In genomic region chr3:127728851-127729512, GRCm38 (mm10) we compare ENCODE assay signal across 20 mouse cellular contexts. TPM values are rescaled to one million over a fixed set of nuclear protein-coding genes. Genes with fewer than 3 reads are reported as not detected.
A peak's percentile ranks its signal among the peaks of the same experiment; 100 is the strongest.
DNase-seq lines count a peak whose midpoint lies in the region; ATAC-seq lines count a peak whose summit lies in the region.
"Had no signal": no experiment of that assay in that cellular context is flagged by ENCODE, and none has a peak within 500 bp of the region (broad histone marks: within the 10 kb centered on the region; RNA-seq: fewer than 3 reads in every experiment).

No protein-coding gene starts in this region.

- 35% methylated on average over 17 of the region's 17 CpGs for WGBS in forebrain, embryonic 13.5 days
- 28% methylated on average over 17 of the region's 17 CpGs for WGBS in hindbrain, embryonic 16.5 days
- 30% methylated on average over 17 of the region's 17 CpGs for WGBS in neural tube, embryonic 13.5 days
- WGBS in liver, embryonic 12.5 days (ENCODE audit: insufficient replicate concordance): 76% methylated on average over 17 of the region's 17 CpGs

- H3K4me1 ChIP-seq in forebrain, embryonic 13.5 days: peaks cover 17% of the 10 kb centered on the region
- H3K4me1 ChIP-seq in hindbrain, embryonic 16.5 days (ENCODE audit: control insufficient read depth, insufficient read depth, low read depth, low read length): peaks cover 6% of the 10 kb centered on the region
- H3K4me1 ChIP-seq in neural tube, embryonic 13.5 days (replicated peaks): peaks cover 13% of the 10 kb centered on the region
- H3K4me1 ChIP-seq in liver, embryonic 12.5 days: no peaks in the 10 kb centered on the region
- H3K4me1 ChIP-seq: embryonic facial prominence, embryonic 13.5 days; heart, embryonic 12.5 days; lung, embryonic 15.5 days had no signal

- ATAC-seq in forebrain, embryonic 13.5 days: peak; percentile 28
- ATAC-seq in hindbrain, embryonic 16.5 days: peak; percentile 54; the same call in 1 of the 2 replicates
- ATAC-seq in neural tube, embryonic 13.5 days (ENCODE audit: low read depth): peak; percentile 50; the same call in 1 of the 2 replicates
- ATAC-seq in liver, embryonic 12.5 days: no peak

- H3K36me3 ChIP-seq in forebrain, embryonic 13.5 days (ENCODE audit: poor library complexity, severe bottlenecking): no peaks in the 10 kb centered on the region
- no peaks in the 10 kb centered on the region for H3K36me3 ChIP-seq in hindbrain, embryonic 16.5 days (ENCODE audit: control insufficient read depth, insufficient read depth, low read length)
- no peaks in the 10 kb centered on the region for H3K36me3 ChIP-seq in neural tube, embryonic 13.5 days
- no peaks in the 10 kb centered on the region for H3K36me3 ChIP-seq in liver, embryonic 12.5 days
- H3K36me3 ChIP-seq: embryonic facial prominence, embryonic 13.5 days; heart, embryonic 12.5 days; lung, embryonic 15.5 days had no signal

- no peak overlapping the region for H3K27ac ChIP-seq in forebrain, embryonic 13.5 days
- no peak overlapping the region for H3K27ac ChIP-seq in hindbrain, embryonic 16.5 days (ENCODE audit: low read depth, low read length)
- H3K27ac ChIP-seq in neural tube, embryonic 13.5 days (replicated peaks): 0 out of 2 replicates have a peak overlapping the region, but pooled peaks have one; percentile 10
- no peak overlapping the region for H3K27ac ChIP-seq in liver, embryonic 12.5 days
- H3K27ac ChIP-seq: embryonic facial prominence, embryonic 13.5 days; lung, embryonic 15.5 days had no signal

- peaks cover 42% of the 10 kb centered on the region for H3K27me3 ChIP-seq in forebrain, embryonic 13.5 days
- no peaks in the 10 kb centered on the region for H3K27me3 ChIP-seq in hindbrain, embryonic 16.5 days (replicated peaks; ENCODE audit: control insufficient read depth, insufficient read depth, low read length)
- peaks cover 76% of the 10 kb centered on the region for H3K27me3 ChIP-seq in neural tube, embryonic 13.5 days
- no peaks in the 10 kb centered on the region for H3K27me3 ChIP-seq in liver, embryonic 12.5 days (replicated peaks)
- H3K27me3 ChIP-seq: embryonic facial prominence, embryonic 13.5 days; heart, embryonic 12.5 days; lung, embryonic 15.5 days had no signal

- no peaks in the 10 kb centered on the region for H3K9me3 ChIP-seq in forebrain, embryonic 13.5 days (replicated peaks)
- H3K9me3 ChIP-seq in hindbrain, embryonic 16.5 days (ENCODE audit: control insufficient read depth, low read length): no peaks in the 10 kb centered on the region
- H3K9me3 ChIP-seq in neural tube, embryonic 13.5 days: no peaks in the 10 kb centered on the region
- H3K9me3 ChIP-seq in liver, embryonic 12.5 days (replicated peaks): no peaks in the 10 kb centered on the region
- H3K9me3 ChIP-seq: embryonic facial prominence, embryonic 13.5 days; heart, embryonic 12.5 days; lung, embryonic 15.5 days; megakaryocyte, embryonic 14.5 days had no signal

- DNase-seq in embryo, embryonic 9.5 days (ENCODE audit: extremely low spot score): peak; percentile 25
- no peak for DNase-seq in embryo, embryonic 11 days
- no peak for DNase-seq in right cerebral cortex, postnatal 36 days (ENCODE audit: low spot score in 2 of 2)
- no peak for DNase-seq in right cerebral cortex, adult 18-20 months
- DNase-seq: adrenal gland, postnatal 25 days; cerebellum, postnatal 25 days; gastrocnemius, postnatal 36 days; kidney, adult 18-20 months; kidney, postnatal 36 days; left cerebral cortex, postnatal 4 days; right cerebral cortex, postnatal 25 days had no signal

- H3K9ac ChIP-seq in forebrain, embryonic 13.5 days: no peak overlapping the region
- H3K9ac ChIP-seq in hindbrain, embryonic 16.5 days (ENCODE audit: low read depth, low read length): no peak overlapping the region
- no peak overlapping the region for H3K9ac ChIP-seq in neural tube, embryonic 13.5 days
- H3K9ac ChIP-seq in liver, embryonic 12.5 days: no peak overlapping the region
- H3K9ac ChIP-seq: embryonic facial prominence, embryonic 13.5 days; heart, embryonic 12.5 days; lung, embryonic 15.5 days had no signal

- H3K4me3 ChIP-seq in forebrain, embryonic 13.5 days: no peak overlapping the region
- no peak overlapping the region for H3K4me3 ChIP-seq in hindbrain, embryonic 16.5 days (ENCODE audit: low read length)
- no peak overlapping the region for H3K4me3 ChIP-seq in neural tube, embryonic 13.5 days
- H3K4me3 ChIP-seq in liver, embryonic 12.5 days: no peak overlapping the region
- H3K4me3 ChIP-seq: embryonic facial prominence, embryonic 13.5 days; heart, embryonic 12.5 days; lung, embryonic 15.5 days; megakaryocyte, embryonic 14.5 days had no signal

- H3K4me2 ChIP-seq in forebrain, embryonic 13.5 days: no peak overlapping the region
- peak overlapping the region; percentile 37 for H3K4me2 ChIP-seq in hindbrain, embryonic 16.5 days (ENCODE audit: low read length)
- H3K4me2 ChIP-seq in neural tube, embryonic 13.5 days: peak overlapping the region; percentile 36
- no peak overlapping the region for H3K4me2 ChIP-seq in liver, embryonic 12.5 days
- H3K4me2 ChIP-seq: embryonic facial prominence, embryonic 13.5 days; heart, embryonic 12.5 days; liver, embryonic 11.5 days; lung, embryonic 15.5 days had no signal

RNA-seq across cellular contexts. Expression of gene Alpk1, which starts 51.3 kb away (rescaled TPM):
- 1.1 and 1.4 TPM in 2 replicates for polyA plus RNA-seq in forebrain, embryonic 13.5 days (2015; fragmentation: Nextera tagmentation; extraction: Ambion mirVana)
- 0.46 and 0.72 TPM in 2 replicates for polyA plus RNA-seq in hindbrain, embryonic 16.5 days (2015; fragmentation: Nextera tagmentation; extraction: Ambion mirVana)
- polyA plus RNA-seq in neural tube, embryonic 13.5 days (2015; fragmentation: Nextera tagmentation; extraction: Ambion mirVana): 0.61 and 0.80 TPM in 2 replicates
- 0.44 and 0.64 TPM in 2 replicates for polyA plus RNA-seq in liver, embryonic 12.5 days (2016; fragmentation: Nextera tagmentation; extraction: Ambion mirVana)

Comparison
In these comparisons a context has a peak if more than half of its experiments do, and no peak if none do; other contexts are left out.
1. H3K4me2 ChIP-seq: peak in hindbrain, embryonic 16.5 days (single experiment) and neural tube, embryonic 13.5 days (single experiment); none in forebrain, embryonic 13.5 days (single experiment) and liver, embryonic 12.5 days (single experiment).